Mouse (Mus musculus) intestine, embryonic 16.5 days (tissue): Measurements from ENCODE around the gene Dmwd. TPM values are rescaled to one million over a fixed set of nuclear protein-coding genes. Genes with fewer than 3 reads are reported as not detected.
A peak's percentile ranks its signal among the peaks of the same experiment; 100 is the strongest.

ENCODE experiments used
- ATAC-seq: fragments of 200-750 bp; cut with Nextera tagmentation; 2 replicates; pipeline ENCODE4 v1.8.0; 2017; ENCODE audit warnings: moderate TSS enrichment, moderate library complexity
- H3K27ac ChIP-seq: fragments of 300-500 bp; sonication (generic); 2 replicates; pipeline ENCODE4 v1.5.1; 2014; ENCODE audit warnings: mild to moderate bottlenecking, low read length
- H3K27me3 ChIP-seq: fragments of 300-500 bp; sonication (generic); replicated peaks from 2 replicates; pipeline ENCODE4 v1.6.1; 2014; ENCODE audit warnings: low read length, control low read depth, mixed read lengths; ENCODE audit not compliant: control insufficient read depth, insufficient read depth
- H3K36me3 ChIP-seq: fragments of 300-500 bp; sonication (generic); 2 replicates; pipeline ENCODE4 v1.6.1; 2014; ENCODE audit warnings: low read length, control low read depth; ENCODE audit not compliant: control insufficient read depth, insufficient read depth
- H3K4me1 ChIP-seq: fragments of 300-500 bp; sonication (generic); 2 replicates; pipeline ENCODE4 v1.6.1; 2014; ENCODE audit warnings: low read length, control low read depth, mixed read lengths; ENCODE audit not compliant: control insufficient read depth, insufficient read depth
- H3K4me2 ChIP-seq: fragments of 300-500 bp; sonication (generic); 2 replicates; pipeline ENCODE4 v1.6.1; 2014; ENCODE audit warnings: low read depth, low read length, control low read depth
- H3K4me3 ChIP-seq: fragments of 300-500 bp; sonication (generic); 2 replicates; pipeline ENCODE4 v1.5.1; 2014; ENCODE audit warnings: mild to moderate bottlenecking, low read length
- H3K9ac ChIP-seq: fragments of 300-500 bp; sonication (generic); 2 replicates; pipeline ENCODE4 v1.6.1; 2014; ENCODE audit warnings: low read depth, low read length
- H3K9me3 ChIP-seq: fragments of 300-500 bp; sonication (generic); 2 replicates; pipeline ENCODE4 v1.6.1; 2016; ENCODE audit warnings: low read length, control low read depth; ENCODE audit not compliant: control insufficient read depth
- whole genome bisulfite sequencing: fragments of 180-500 bp; shearing (Covaris S2); extraction: QIAGEN DNeasy Blood & Tissue Kit; methylation state at CpG from one replicate; pipeline ENCODE4 v1.1.7; 2014; 5-methylcytosine and 5-hydroxymethylcytosine counted together
- polyA plus RNA-seq: library from polyadenylated mRNA; unstranded; fragments of >200 nt; fragmentation: Nextera tagmentation; extraction: Ambion mirVana; gene quantifications from 2 replicates; pipeline ENCODE4 v1.2.1, GENCODE M21; 2015

Dmwd gene
- polyA plus RNA-seq, 1 experiment from 2014 or later: 6.7 TPM

GRCm38 (mm10) chr7:19080451-19080950 lies 4.5 kb downstream of the Dmwd start:
- no peak overlapping the region for H3K27ac ChIP-seq
- no peak overlapping the region for H3K9ac ChIP-seq
- peaks cover 27% of the 10 kb centered on the region for H3K36me3 ChIP-seq
- peaks cover 52% of the 10 kb centered on the region for H3K4me1 ChIP-seq
- H3K4me2 ChIP-seq: no peak overlapping the region
- H3K4me3 ChIP-seq: no peak overlapping the region
- no peak for ATAC-seq
- H3K27me3 ChIP-seq: no peaks in the 10 kb centered on the region
- 87% methylated on average over 19 of the region's 19 CpGs for WGBS
- H3K9me3 ChIP-seq: no peaks in the 10 kb centered on the region

DNA sequence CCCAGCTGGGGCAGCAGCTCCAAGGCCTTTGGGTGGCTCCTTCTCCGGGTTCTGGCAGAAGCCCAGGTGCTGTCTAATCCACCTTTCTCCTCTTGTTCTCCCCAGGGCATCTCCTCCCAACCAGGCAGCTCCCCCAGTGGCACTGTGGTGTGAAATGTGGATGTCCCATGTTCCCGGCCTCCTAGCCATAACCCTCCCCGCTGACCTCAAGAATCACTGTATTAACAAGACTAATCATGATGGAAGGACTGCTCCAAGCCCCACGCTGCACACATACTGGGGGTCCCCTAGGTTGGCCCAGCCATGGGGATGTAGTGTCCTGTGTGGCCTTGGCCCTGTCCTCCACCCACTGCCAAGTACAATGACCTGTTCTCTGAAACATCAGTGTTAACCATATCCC lies 6.1 kb downstream of the Dmwd start:
- peaks cover 27% of the 10 kb centered on the region for H3K36me3 ChIP-seq
- no peaks in the 10 kb centered on the region for H3K27me3 ChIP-seq
- no peak overlapping the region for H3K4me2 ChIP-seq
- peak overlapping the region; percentile 28; the same call in 1 of the 2 replicates for H3K27ac ChIP-seq
- peaks cover 58% of the 10 kb centered on the region for H3K4me1 ChIP-seq
- no peak for ATAC-seq
- no peaks in the 10 kb centered on the region for H3K9me3 ChIP-seq
- peak overlapping the region; percentile 22; the same call in 1 of the 2 replicates for H3K9ac ChIP-seq
- H3K4me3 ChIP-seq: no peak overlapping the region
- WGBS: 96% methylated on average over 4 of the region's 4 CpGs

- H3K27me3 ChIP-seq: no peaks in the 10 kb centered on the region
- H3K9me3 ChIP-seq: no peaks in the 10 kb centered on the region
- ATAC-seq: no peak
- H3K4me3 ChIP-seq: no peak overlapping the region
- H3K4me2 ChIP-seq: 0 out of 2 replicates have a peak overlapping the region, but pooled peaks have one; percentile 49
- peak overlapping the region; percentile 22 for H3K9ac ChIP-seq
- peak overlapping the region; percentile 10; the same call in 1 of the 2 replicates for H3K27ac ChIP-seq
- 54% methylated on average over 6 of the region's 6 CpGs for WGBS
- peaks cover 50% of the 10 kb centered on the region for H3K4me1 ChIP-seq
- H3K36me3 ChIP-seq: peaks cover 31% of the 10 kb centered on the region
Observed at GRCm38 (mm10) chr7:19083096-19083495, 7.1 kb downstream of the Dmwd start.

DNA sequence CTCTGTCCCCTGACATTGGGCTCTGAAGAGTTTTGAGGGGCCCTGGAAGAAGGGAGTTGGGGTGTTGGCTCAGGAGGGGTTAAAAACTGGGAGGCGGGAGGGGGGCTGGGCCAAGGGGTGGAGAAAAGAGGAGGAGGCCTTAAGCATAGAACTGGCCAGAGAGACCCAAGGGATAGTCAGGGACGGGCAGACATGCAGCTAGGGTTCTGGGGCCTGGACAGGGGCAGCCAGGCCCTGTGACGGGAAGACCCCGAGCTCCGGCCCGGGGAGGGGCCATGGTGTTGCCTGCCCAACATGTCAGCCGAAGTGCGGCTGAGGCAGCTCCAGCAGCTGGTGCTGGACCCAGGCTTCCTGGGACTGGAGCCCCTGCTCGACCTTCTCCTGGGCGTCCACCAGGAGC lies 7.7 kb downstream of the Dmwd start, which contains the start of gene Dmpk:
Dmpk (plus strand) TSS at position 149 of the 400 bp plus-strand sequence.
- peak within 1 kb of the TSS; percentile 49 for H3K4me2 ChIP-seq
- WGBS: 37% methylated on average over 10 of the region's 10 CpGs
- H3K27me3 ChIP-seq: no peaks in the 10 kb centered on the region
- H3K4me1 ChIP-seq: peaks cover 50% of the 10 kb centered on the region
- peak; percentile 51 for ATAC-seq
- peak within 1 kb of the TSS; percentile 73 for H3K9ac ChIP-seq
- peak within 1 kb of the TSS; percentile 50 for H3K4me3 ChIP-seq
- no peaks in the 10 kb centered on the region for H3K9me3 ChIP-seq
- H3K36me3 ChIP-seq: peaks cover 29% of the 10 kb centered on the region
- peak within 1 kb of the TSS; percentile 61 for H3K27ac ChIP-seq

DNA sequence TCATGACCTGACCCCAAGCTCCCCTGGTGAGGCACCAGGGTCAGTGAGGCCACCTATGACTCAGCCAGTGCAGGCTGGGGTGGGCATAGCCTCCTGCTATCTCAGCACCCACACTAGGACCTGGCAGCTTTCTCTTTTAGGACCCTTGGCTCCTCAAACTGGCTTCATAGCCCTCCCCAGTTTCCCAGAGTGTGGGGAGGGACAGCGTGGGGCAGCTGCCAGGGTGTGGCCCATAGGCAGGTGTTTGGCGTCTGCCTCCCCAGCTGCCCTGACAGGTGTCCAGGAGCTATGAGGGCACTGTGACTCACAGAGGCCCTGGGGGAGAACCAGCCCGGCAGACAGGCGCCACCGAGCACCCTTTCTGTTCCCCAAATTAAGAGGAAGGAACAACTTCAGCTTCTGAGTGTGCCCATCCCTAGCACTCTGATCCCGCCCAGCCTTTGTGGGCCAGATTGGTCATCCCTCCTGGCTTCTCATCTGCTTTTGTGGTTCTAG lies 8.3 kb downstream of the Dmwd start:
- 49% methylated on average over 6 of the region's 6 CpGs for WGBS
- Histone ChIP-seq H3K27me3 (no peaks in the 10 kb centered on the region), H3K9me3 (no peaks in the 10 kb centered on the region), H3K4me2 (peak overlapping the region; percentile 49), H3K9ac (peak overlapping the region; percentile 73), H3K4me3 (peak overlapping the region; percentile 50), H3K36me3 (peaks cover 28% of the 10 kb centered on the region), H3K4me1 (peaks cover 50% of the 10 kb centered on the region), H3K27ac (peak overlapping the region; percentile 61)
- ATAC-seq: peak; percentile 25

- Histone ChIP-seq H3K36me3 (peaks cover 28% of the 10 kb centered on the region), H3K4me1 (peaks cover 50% of the 10 kb centered on the region), H3K9ac (peak overlapping the region; percentile 73), H3K9me3 (no peaks in the 10 kb centered on the region), H3K4me3 (peak overlapping the region; percentile 50), H3K4me2 (peak overlapping the region; percentile 49), H3K27me3 (no peaks in the 10 kb centered on the region), H3K27ac (peak overlapping the region; percentile 69)
- no peak for ATAC-seq
- WGBS: 32% methylated on average over 9 of the region's 9 CpGs
Observed at GRCm38 (mm10) chr7:19084921-19085473, 9.0 kb downstream of the Dmwd start.

DNA sequence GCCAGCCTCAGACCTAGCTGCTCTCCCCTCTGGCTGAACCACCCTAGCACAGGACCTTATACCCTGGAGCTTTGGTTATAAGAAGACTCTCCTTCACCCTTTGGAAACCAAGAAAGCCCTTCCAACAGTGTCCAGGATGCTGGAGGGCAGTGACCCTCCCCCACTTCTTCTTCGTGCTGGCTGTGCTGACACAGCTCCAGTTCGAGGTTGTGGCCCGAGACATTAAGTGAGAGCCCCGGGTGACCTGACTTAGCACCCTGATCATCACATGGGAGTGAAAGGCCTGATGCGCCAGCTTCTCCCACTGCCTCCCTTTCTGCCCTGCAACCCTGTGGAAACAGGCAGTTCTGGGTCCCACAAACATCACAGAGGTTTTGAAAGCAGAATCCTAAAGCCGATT lies 9.5 kb downstream of the Dmwd start:
- H3K36me3 ChIP-seq: peaks cover 25% of the 10 kb centered on the region
- H3K9me3 ChIP-seq: no peaks in the 10 kb centered on the region
- ATAC-seq: no peak
- H3K27me3 ChIP-seq: no peaks in the 10 kb centered on the region
- H3K4me1 ChIP-seq: peaks cover 50% of the 10 kb centered on the region
- peak overlapping the region; percentile 50 for H3K4me3 ChIP-seq
- peak overlapping the region; percentile 49 for H3K4me2 ChIP-seq
- H3K27ac ChIP-seq: peak overlapping the region; percentile 69
- H3K9ac ChIP-seq: peak overlapping the region; percentile 73
- WGBS: 9% methylated on average over 6 of the region's 6 CpGs

DNA sequence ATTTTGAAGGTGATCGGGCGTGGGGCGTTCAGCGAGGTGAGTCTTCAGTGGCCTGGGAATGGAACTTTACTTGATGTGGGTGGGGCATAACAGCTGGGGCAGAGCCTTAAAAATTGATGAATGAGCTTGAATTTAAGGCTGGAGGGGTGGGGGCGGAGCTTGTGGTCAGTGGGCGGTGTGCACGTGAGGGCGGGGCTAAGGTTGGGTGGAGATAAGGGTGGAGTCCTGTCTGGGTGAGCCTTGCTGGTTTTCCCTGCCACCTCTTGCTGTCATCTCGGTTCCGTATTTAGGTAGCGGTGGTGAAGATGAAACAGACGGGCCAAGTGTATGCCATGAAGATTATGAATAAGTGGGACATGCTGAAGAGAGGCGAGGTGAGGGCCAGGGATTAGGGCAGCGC lies 10.0 kb downstream of the Dmwd start:
- Histone ChIP-seq H3K27me3 (no peaks in the 10 kb centered on the region), H3K9me3 (no peaks in the 10 kb centered on the region), H3K4me2 (peak overlapping the region; percentile 49), H3K27ac (peak overlapping the region; percentile 69; the same call in 1 of the 2 replicates), H3K9ac (peak overlapping the region; percentile 73), H3K4me1 (peaks cover 50% of the 10 kb centered on the region), H3K4me3 (peak overlapping the region; percentile 50), H3K36me3 (peaks cover 20% of the 10 kb centered on the region)
- WGBS: 14% methylated on average over 14 of the region's 14 CpGs
- peak; percentile 59 for ATAC-seq

- Histone ChIP-seq H3K4me2 (no peak overlapping the region), H3K27ac (no peak overlapping the region), H3K27me3 (no peaks in the 10 kb centered on the region), H3K9ac (no peak overlapping the region), H3K36me3 (peaks cover 13% of the 10 kb centered on the region), H3K4me1 (peaks cover 52% of the 10 kb centered on the region), H3K4me3 (no peak overlapping the region), H3K9me3 (no peaks in the 10 kb centered on the region)
- 69% methylated on average over 18 of the region's 18 CpGs for WGBS
- ATAC-seq: no peak
Observed at GRCm38 (mm10) chr7:19086760-19087159, 10.7 kb downstream of the Dmwd start.
